ENCODE assay signal across 10 mouse cellular contexts in the genomic region with DNA sequence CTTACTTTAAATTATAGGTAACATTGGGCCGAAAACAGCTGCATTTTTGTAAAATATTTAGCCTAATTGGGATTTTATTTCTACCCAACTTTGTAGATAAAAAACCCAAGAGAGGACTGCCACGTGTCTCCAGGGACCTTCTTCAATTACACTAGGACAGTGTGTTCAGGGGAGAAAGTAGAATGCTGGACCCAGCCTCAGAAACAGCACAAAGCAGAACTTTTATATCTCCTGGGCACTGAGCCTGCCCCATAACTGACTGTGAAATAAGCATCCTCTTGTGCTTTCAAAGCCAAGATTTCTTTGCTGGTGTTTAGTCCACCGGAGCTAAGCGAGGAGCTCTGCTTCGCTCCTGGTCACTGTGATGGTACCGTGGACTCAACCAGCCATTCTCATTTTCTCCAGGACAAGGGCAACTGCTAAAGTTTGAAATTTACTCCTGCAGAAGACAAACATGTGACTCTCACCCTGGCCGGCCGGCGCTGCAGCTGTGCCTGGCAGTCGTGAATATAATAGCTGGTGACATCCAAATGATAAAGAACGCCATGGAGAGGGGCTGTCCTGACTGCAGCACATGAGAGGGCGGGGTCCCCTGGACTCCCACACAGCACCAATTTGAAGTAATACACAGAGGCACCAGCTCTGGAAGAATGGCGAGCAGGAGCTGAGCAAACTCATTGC.
DNase-seq lines count a peak whose midpoint lies in the region; ATAC-seq and TF ChIP-seq lines count a peak whose summit lies in the region.
"Had no signal": no experiment of that assay in that cellular context is flagged by ENCODE, and none has a peak within 500 bp of the region (broad histone marks: within the 10 kb centered on the region; RNA-seq: fewer than 3 reads in every experiment).

No protein-coding gene starts in this region.

- H3K36me3 ChIP-seq in heart, embryonic 11.5 days (ENCODE audit: control insufficient read depth, insufficient read depth, low read length): no peaks in the 10 kb centered on the region
- no peaks in the 10 kb centered on the region for H3K36me3 ChIP-seq in lung, embryonic 15.5 days
- no peaks in the 10 kb centered on the region for H3K36me3 ChIP-seq in lung, postnatal 0 days (ENCODE audit: insufficient read depth, low read length)
- H3K36me3 ChIP-seq in embryonic facial prominence, embryonic 14.5 days (ENCODE audit: control insufficient read depth, insufficient read depth, low read length): no peaks in the 10 kb centered on the region
- H3K36me3 ChIP-seq in midbrain, postnatal 0 days (ENCODE audit: insufficient read depth, low read length): no peaks in the 10 kb centered on the region

- H3K4me1 ChIP-seq in heart, embryonic 11.5 days (ENCODE audit: control insufficient read depth, insufficient read depth, low read length): peaks cover 63% of the 10 kb centered on the region
- H3K4me1 ChIP-seq in lung, embryonic 15.5 days: peaks cover 35% of the 10 kb centered on the region
- H3K4me1 ChIP-seq in lung, postnatal 0 days (ENCODE audit: insufficient read depth, low read depth, low read length): peaks cover 7% of the 10 kb centered on the region
- H3K4me1 ChIP-seq in embryonic facial prominence, embryonic 14.5 days (ENCODE audit: control insufficient read depth, insufficient read depth, low read length): peaks cover 27% of the 10 kb centered on the region
- peaks cover 7% of the 10 kb centered on the region; the same call in 1 of the 2 replicates for H3K4me1 ChIP-seq in midbrain, postnatal 0 days (ENCODE audit: insufficient read depth, low read length)

- TF ChIP-seq CTCF in lung, postnatal 0 days (IDR thresholded peaks at IDR 0.05): no peak
- no peak for TF ChIP-seq CTCF in midbrain, postnatal 0 days (IDR thresholded peaks at IDR 0.05)

- WGBS in heart, embryonic 11.5 days (ENCODE audit: insufficient replicate concordance): 55% methylated on average over 13 of the region's 13 CpGs
- 47% methylated on average over 13 of the region's 13 CpGs for WGBS in lung, embryonic 15.5 days
- 56% methylated on average over 13 of the region's 13 CpGs for WGBS in lung, postnatal 0 days
- 54% methylated on average over 13 of the region's 13 CpGs for WGBS in embryonic facial prominence, embryonic 14.5 days
- 62% methylated on average over 13 of the region's 13 CpGs for WGBS in midbrain, postnatal 0 days

- H3K27me3 ChIP-seq in heart, embryonic 11.5 days (ENCODE audit: control insufficient read depth, insufficient read depth, low read length): no peaks in the 10 kb centered on the region
- H3K27me3 ChIP-seq in lung, embryonic 15.5 days: no peaks in the 10 kb centered on the region
- H3K27me3 ChIP-seq in lung, postnatal 0 days (replicated peaks; ENCODE audit: insufficient read depth, low read length): no peaks in the 10 kb centered on the region
- no peaks in the 10 kb centered on the region for H3K27me3 ChIP-seq in embryonic facial prominence, embryonic 14.5 days (replicated peaks; ENCODE audit: control insufficient read depth, insufficient read depth, low read length)
- no peaks in the 10 kb centered on the region for H3K27me3 ChIP-seq in midbrain, postnatal 0 days (ENCODE audit: insufficient read depth, low read length)
- H3K27me3 ChIP-seq: megakaryocyte, embryonic 14.5 days had no signal

- no peak for TF ChIP-seq EP300 in lung, postnatal 0 days (IDR thresholded peaks at IDR 0.05)

- no peak overlapping the region for H3K4me3 ChIP-seq in heart, embryonic 11.5 days (ENCODE audit: low read depth, low read length)
- H3K4me3 ChIP-seq in lung, embryonic 15.5 days: no peak overlapping the region
- H3K4me3 ChIP-seq in lung, postnatal 0 days (ENCODE audit: low read depth, low read length): no peak overlapping the region
- H3K4me3 ChIP-seq in embryonic facial prominence, embryonic 14.5 days (ENCODE audit: low read depth, low read length): no peak overlapping the region
- H3K4me3 ChIP-seq in midbrain, postnatal 0 days (ENCODE audit: low read depth, low read length): no peak overlapping the region
- H3K4me3 ChIP-seq: megakaryocyte, embryonic 14.5 days had no signal

- 0 out of 2 replicates have a peak overlapping the region, but pooled peaks have one; percentile 10 for H3K27ac ChIP-seq in heart, embryonic 11.5 days (ENCODE audit: low read depth, low read length)
- no peak overlapping the region for H3K27ac ChIP-seq in lung, embryonic 15.5 days
- no peak overlapping the region for H3K27ac ChIP-seq in lung, postnatal 0 days (ENCODE audit: low read length)
- peak overlapping the region; percentile 61 for H3K27ac ChIP-seq in embryonic facial prominence, embryonic 14.5 days (replicated peaks; ENCODE audit: low read depth, low read length)
- H3K27ac ChIP-seq in midbrain, postnatal 0 days (ENCODE audit: low read depth, low read length): no peak overlapping the region

- no peak for ATAC-seq in heart, embryonic 11.5 days (replicated peaks; ENCODE audit: insufficient number of reproducible peaks, low FRiP score, low TSS enrichment)
- peak; percentile 20; the same call in 1 of the 2 replicates for ATAC-seq in lung, embryonic 15.5 days (ENCODE audit: borderline replicate concordance, extremely low read depth, low FRiP score, low TSS enrichment)
- ATAC-seq in lung, postnatal 0 days: no peak
- ATAC-seq in embryonic facial prominence, embryonic 14.5 days (ENCODE audit: low read depth): peak; percentile 60; the same call in 1 of the 2 replicates
- ATAC-seq in midbrain, postnatal 0 days (ENCODE audit: low FRiP score): no peak

- peak overlapping the region; percentile 11; the same call in 1 of the 2 replicates for H3K9ac ChIP-seq in heart, embryonic 11.5 days (ENCODE audit: low read depth, low read length)
- no peak overlapping the region for H3K9ac ChIP-seq in lung, embryonic 15.5 days
- H3K9ac ChIP-seq in lung, postnatal 0 days (replicated peaks; ENCODE audit: low read depth): no peak overlapping the region
- no peak overlapping the region for H3K9ac ChIP-seq in embryonic facial prominence, embryonic 14.5 days (ENCODE audit: low read depth, low read length)
- no peak overlapping the region for H3K9ac ChIP-seq in midbrain, postnatal 0 days (replicated peaks; ENCODE audit: low read length, poor library complexity, severe bottlenecking)

- no peak for DNase-seq in heart, adult 8-10 months (ENCODE audit: low spot score)
- no peak for DNase-seq in lung, postnatal 0 days (ENCODE audit: low spot score)
- DNase-seq in embryonic facial prominence, embryonic 14.5 days (ENCODE audit: low spot score): peak; percentile 43
- DNase-seq in midbrain, postnatal 0 days (ENCODE audit: low spot score): peak; percentile 29
- DNase-seq in spleen, postnatal 10 days (ENCODE audit: low spot score in 2 of 2): no peak
- no peak for DNase-seq in cerebellum, adult 11 months
- DNase-seq: kidney, adult 2 months had no signal

- peak overlapping the region; percentile 11; the same call in 1 of the 2 replicates for H3K4me2 ChIP-seq in heart, embryonic 11.5 days
- no peak overlapping the region for H3K4me2 ChIP-seq in lung, embryonic 15.5 days
- H3K4me2 ChIP-seq in lung, postnatal 0 days (replicated peaks; ENCODE audit: low read depth, low read length): no peak overlapping the region
- H3K4me2 ChIP-seq in embryonic facial prominence, embryonic 14.5 days (ENCODE audit: low read depth, low read length): peak overlapping the region; percentile 1; the same call in 1 of the 2 replicates
- H3K4me2 ChIP-seq in midbrain, postnatal 0 days (ENCODE audit: low read depth, low read length, poor library complexity, severe bottlenecking): no peak overlapping the region

- H3K9me3 ChIP-seq in heart, embryonic 11.5 days (replicated peaks; ENCODE audit: control insufficient read depth, low read length): 0 out of 2 replicates have a peak, but pooled peaks cover 2% of the 10 kb centered on the region
- no peaks in the 10 kb centered on the region for H3K9me3 ChIP-seq in lung, embryonic 15.5 days
- H3K9me3 ChIP-seq in lung, postnatal 0 days (ENCODE audit: low read length): no peaks in the 10 kb centered on the region
- peaks cover 4% of the 10 kb centered on the region for H3K9me3 ChIP-seq in embryonic facial prominence, embryonic 14.5 days (ENCODE audit: control insufficient read depth, low read length)
- H3K9me3 ChIP-seq in midbrain, postnatal 0 days (ENCODE audit: low read length): no peaks in the 10 kb centered on the region
- H3K9me3 ChIP-seq: megakaryocyte, embryonic 14.5 days had no signal

Comparison
In these comparisons a context has a peak if more than half of its experiments do, and no peak if none do; other contexts are left out.
1. ATAC-seq: peak in lung, embryonic 15.5 days (single experiment) and embryonic facial prominence, embryonic 14.5 days (single experiment); none in heart, embryonic 11.5 days (single experiment), lung, postnatal 0 days (single experiment) and midbrain, postnatal 0 days (single experiment).
2. H3K27ac ChIP-seq: peak in heart, embryonic 11.5 days (single experiment) and embryonic facial prominence, embryonic 14.5 days (single experiment); none in lung, embryonic 15.5 days (single experiment), lung, postnatal 0 days (single experiment) and midbrain, postnatal 0 days (single experiment).
3. H3K4me2 ChIP-seq: peak in heart, embryonic 11.5 days (single experiment) and embryonic facial prominence, embryonic 14.5 days (single experiment); none in lung, embryonic 15.5 days (single experiment), lung, postnatal 0 days (single experiment) and midbrain, postnatal 0 days (single experiment).
4. DNase-seq: peak in embryonic facial prominence, embryonic 14.5 days (single experiment) and midbrain, postnatal 0 days (single experiment); none in heart, adult 8-10 months (single experiment), lung, postnatal 0 days (single experiment), spleen, postnatal 10 days (0 of 2) and cerebellum, adult 11 months (single experiment).